Mouse (Mus musculus) cerebellum, adult 18-20 months (tissue): ENCODE results near the gene Cadm1.

Experiments
- DNase-seq, 2 experiments: peaks; one replicate each; pipeline ENCODE4 v3.0.0; 2021

Cadm1 gene

DNA sequence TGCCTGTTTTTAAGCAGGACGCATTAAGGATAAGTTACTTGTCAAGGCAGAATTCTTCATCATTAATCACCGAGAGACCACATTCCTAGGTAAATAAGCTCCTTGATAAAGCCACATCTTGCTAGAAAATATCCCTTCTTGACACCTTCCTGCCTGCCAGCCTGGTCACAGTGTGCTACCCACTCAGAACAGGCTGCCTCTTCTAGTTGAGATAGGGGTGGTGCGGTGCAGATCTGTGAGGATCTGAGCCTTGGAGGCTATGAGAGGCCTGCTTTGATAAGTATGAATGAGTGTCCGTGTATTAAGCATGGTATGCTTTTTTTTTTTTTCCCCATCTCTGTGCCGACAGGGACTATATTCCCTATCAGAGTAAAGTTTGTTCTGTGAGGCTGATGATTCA is 219.2 kb downstream of the Cadm1 start:
- no peak for DNase-seq

DNA sequence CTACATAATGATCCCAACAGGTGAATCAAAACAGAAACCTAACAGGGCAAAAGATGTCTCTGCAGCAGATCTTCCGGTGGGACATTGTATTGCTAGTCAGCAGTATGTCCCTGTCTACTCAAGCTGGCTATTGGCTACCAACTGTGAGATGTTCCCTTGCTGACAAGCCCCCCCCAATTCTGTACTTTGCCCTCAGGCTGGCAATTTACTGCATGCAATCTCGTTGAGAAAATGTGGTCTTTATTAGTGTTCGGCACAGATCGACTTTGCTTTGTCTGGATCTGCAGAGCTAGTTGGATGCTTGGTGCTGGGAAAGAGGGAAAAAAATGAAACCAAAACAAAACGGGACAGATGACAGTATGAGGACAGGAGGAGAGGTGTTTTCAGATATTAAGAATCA is 222.5 kb downstream of the Cadm1 start:
- DNase-seq: no peak

DNA sequence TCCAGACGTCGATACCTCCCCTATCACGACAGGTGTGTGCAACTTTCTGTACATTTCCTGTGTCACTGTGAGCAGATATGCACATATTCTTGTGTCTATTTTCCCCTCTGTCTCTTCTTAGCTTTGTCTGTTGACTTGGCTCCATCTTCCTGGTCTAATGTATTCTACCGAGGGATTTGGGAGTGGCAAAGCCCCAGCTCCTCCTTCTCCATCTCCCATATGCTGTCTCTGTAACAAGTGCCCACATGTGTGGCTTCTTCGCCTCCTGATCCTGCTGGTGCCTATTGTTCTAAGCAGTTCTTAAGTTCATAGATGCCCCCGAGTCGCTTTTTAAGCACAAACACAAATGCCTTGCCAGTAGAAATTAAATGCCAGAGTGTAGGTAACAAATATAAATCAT is 223.2 kb downstream of the Cadm1 start:
- no peak for DNase-seq

DNA sequence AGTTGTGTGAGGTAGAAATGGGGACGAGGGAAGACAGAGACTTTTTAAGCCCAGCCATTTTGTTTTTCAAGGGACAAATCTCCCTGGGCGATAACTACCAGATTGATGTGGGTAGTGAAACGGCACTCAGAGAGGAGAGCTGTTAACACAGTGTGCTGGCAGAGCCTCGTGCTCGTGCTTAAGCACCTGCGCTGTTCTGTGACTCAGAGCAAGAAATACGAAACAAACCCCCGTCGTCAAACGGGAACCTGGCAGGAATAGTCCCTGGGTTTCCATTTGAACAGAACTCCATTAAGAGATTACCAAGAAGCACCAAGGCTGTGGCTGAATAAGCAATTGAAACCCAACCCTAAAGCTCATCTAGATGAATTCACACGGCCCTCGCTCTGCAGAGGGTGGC is 225.1 kb downstream of the Cadm1 start:
- DNase-seq: peak in 1 of 2 experiments; percentile 33

DNA sequence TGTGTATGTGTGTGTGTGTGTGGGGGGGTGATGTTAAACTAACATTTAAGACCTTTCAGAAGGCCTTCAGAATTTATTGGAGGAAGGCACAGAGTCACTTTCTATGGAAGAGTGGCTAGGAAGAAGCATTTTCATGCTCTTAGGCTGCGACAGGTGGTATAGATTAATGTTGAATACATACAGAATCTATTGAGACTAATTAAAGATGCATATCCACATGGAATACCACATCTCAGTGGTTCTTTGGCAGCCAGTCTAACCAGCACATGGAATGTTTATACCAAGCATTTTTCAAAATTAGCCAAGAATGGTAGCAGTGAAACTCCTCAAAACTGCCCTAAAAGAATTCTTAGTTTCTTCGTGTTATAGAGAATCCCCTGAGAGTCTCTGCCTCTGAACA is 227.8 kb downstream of the Cadm1 start:
- no peak for DNase-seq

DNA sequence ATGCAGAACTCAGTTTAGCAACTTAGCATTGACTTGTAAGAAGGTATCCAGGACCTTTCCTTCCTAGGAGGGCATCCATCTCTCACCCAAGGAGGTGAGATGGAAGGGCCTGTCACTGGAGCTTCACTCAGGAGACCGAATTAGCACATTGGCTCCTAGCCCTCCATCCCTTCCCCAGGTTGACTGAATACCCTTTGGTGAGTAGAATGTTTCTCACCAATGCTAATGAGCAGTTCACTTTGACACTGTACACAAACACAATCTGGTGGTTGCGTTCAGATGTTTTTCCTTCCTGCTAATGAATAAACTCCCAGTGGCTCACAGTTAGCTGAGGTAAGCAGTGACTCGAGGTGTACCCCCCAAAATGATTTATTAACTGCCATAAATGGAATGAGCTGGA is 228.3 kb downstream of the Cadm1 start:
- no peak for DNase-seq

DNA sequence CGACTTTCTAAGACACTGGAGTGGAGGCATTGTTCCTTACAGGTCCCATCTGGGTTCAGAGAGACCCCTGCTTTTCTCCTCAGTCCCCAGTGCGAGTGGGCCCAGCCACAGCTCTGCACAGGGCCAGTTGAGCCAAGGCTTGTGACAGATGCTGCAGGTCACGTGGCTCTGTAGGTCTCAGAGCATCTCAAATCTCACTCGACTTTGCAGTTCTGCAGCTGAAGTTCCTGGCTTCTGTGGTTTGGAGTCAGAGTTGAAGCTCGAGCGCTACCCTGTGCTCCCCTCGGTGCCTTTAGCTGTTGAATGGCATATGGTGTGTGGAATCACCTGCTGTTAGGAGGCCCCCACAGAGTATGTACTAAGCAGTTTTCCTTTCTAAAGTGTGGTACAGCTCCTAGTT is 229.8 kb downstream of the Cadm1 start:
- peak; percentile 32 to 43 for DNase-seq

DNA sequence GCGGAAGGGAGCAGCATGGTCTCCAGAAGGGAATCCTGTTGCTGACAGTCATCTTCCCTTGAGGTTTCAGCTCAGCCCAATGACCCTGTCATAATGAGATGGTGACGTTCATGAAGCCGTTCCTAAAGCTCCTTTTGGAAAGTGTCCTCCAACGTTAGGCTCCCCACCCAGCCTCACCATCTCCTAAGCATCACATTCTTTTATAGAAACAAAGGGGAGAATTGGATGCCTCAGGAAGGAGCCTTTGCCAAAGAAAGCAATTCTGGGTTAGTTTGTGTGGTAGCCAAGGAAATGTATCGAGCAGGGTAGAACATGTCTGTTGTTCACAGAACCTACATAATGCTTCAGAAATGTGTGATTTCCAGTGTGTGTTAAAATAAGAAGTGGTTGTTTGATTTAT is 231.6 kb downstream of the Cadm1 start:
- no peak for DNase-seq

DNA sequence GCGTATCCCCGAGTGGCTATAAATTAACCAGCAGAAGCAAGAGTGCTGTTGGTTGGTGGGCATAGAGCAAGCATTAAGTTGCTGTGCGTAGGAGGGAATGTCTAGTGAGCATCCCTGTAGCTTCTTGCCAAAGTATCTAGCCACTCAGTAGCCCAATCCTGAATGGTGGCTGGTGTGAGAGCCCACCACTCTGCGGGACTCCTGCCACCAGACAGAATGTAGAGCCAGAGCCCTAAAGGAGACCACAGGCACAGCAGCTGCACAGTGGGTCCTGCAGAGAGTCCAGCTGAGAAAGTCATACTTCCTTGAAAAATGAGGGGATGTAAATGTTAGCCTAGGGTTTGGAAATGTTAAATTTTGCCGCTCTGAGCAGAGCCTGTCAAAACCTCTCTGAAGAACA is 232.9 kb downstream of the Cadm1 start:
- DNase-seq: no peak

DNA sequence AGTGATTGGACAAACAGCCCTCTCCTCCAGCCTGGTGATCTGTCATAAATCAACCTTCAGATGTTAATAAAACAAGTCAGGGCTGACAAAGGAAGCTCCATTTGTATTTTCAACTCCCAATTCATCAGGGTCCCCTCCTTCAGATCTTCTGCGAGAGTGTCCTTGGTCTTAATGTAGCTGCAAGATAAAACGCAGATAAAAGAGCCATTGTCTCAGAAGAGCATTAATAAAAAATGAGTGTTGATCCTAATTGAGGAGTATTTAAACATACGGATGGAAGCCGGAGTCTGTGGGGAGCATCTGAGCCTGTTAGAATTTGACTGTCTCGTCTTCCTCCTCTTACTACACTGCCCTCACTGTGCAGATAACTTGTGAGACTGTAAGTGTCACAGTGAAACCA is 234.9 kb downstream of the Cadm1 start:
- DNase-seq: no peak

DNA sequence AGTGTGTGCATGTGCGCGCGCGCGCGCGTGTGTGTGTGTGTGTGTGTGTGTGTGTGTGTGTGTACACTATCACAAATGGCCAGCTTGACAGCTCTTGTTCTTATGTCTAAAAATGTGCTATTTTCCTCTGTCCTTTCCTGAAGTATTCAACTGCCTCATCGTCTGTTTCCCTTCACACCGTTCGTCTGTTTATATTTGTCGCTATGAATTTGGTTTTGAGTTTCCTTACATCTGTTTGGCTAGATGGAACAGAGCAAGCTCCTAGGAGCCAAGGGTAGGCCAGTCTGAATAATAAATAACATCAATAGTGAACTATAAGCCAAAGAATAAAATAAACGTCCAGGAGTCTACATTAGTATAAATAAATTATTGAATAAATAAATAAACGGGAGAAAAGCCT is 235.3 kb downstream of the Cadm1 start:
- no peak for DNase-seq

DNA sequence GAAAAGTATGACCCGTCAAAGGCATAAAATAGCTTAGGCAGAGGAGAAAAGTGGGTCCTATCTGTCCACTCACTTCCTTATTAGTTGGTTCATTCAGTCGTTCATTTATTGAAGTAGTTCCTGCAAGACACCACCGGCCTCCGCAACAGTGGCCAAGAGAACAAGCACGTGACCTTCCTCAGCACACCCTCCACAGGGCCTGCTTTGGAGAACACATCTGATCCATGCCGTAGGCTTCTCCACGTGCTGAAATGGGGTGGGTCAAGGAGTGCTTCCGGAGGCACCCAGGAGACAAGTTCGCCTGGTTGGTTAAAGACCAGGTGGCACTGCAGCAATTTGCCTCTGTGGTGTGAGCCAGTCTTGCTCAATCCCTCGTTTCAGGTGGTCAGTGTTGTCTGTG is 236.4 kb downstream of the Cadm1 start:
- DNase-seq: no peak

DNA sequence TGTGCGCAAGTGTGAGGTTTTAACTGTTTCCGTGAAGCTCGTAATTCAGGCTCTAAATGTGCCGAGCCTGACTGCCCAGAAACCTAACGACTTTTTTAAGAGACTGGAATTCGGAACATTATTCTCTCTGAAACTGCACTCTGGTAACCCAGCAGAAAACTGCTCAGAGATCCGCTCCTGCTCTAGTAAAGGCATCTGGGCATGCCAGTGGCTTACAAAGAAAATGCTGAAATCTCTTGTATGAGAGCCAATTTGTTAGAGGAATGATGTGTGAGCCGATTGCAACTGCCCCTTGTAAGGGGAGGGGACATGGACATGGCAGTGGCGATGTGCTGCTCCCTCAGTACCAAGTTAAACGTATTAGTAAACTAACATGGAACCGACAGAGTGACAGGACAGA is 240.9 kb downstream of the Cadm1 start:
- DNase-seq: no peak

DNA sequence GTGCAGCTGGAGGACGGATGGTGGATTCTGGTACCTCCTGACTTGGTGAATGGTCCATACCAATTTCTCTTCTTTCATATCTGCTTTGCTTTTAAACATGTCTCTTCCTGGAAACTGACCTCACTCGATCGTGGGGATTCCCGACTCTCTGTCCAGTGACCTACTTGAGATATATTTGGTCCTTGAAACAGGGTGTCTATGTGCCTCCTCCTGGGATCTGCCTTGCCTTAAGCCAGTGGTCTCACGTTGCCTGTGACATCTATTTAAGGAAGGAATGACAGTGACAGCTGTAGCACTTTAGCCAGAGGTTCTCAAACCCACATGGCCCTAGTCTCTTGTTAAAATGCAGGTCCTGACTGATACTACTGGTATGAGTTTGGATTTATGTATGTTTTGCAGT is 242.0 kb downstream of the Cadm1 start:
- DNase-seq: no peak

DNA sequence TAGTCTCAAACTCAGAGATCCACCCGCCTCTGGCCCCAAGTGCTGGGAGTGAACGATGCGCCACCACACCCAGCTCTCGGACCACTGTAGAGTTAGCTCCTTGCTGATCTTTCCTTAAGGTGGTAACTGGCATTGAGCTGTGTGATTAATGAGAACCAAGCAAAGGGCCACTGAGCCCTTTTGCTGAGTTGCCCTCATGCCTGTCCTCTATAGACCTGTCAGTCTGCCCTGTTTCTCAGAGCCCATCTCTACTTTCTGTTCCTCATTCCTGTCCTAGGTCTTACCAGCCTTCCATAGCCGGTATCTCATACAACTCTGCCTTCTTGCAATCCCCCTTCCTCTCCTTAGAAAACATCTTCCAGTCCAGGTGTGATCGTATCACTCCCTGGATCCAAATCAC is 242.8 kb downstream of the Cadm1 start:
- no peak for DNase-seq

DNA sequence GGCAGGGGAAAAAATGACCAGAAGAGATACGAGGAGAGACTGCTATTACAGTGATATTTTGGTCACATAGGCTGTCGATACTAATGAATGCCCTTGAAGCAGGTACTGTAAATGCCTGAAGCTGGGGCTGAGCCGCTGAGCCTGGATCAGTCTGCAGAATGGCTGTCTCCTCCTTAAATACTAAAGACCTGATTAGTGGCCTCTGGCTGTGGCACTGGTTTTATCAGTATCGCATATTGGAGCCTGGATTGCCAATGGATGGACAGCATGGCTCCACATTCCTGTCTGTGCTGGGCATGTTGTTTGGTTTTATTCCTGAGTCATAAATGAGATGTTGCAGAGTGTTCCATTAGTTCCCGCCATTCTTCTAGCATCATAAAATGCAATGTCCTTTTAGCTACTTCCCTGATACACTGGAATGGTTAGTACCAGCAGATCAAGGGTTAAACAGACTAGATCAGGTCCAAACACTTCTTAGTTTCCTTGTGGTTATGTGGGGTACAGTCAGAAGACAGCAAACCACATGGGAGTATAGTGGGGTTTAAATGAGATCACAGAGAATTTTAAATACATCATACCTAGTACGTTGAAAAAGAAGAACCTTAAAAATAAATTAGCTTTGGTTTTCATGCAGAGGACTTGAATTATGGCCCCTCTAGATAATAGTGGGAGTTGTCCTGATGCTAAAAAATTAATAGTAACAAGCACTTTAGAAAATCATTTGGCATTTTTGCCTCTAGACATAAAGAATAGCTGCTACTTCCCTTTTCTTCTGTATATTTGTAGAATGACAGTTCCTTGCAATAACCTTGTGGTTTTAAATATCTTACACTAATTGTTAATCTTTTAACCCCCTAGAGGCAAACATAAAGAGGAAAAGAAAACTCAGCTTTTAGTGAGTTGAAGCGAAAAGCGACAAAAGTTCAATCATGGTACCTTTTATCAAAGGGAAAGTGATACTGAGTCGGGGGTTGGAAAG is 247.3 kb downstream of the Cadm1 start:
- DNase-seq: no peak

DNA sequence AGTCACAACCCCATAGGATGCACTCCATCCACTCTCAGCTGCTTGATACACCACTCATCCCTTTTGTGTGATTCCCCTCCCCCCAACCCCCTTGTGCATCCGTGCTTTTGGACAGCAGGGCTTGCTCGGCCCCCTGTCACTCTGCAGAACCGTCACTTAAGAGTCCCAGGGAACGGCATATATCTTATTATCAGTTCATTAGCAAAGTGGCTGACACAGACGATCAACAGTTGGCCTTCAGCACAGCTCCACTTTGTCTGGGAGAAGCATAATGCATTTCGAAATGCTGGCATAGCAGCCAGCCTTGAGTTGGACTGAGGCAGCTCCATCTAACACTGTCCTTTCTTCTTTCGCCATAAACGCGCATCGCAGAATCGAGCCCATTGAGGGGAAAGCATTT is 248.5 kb downstream of the Cadm1 start:
- no peak for DNase-seq

DNA sequence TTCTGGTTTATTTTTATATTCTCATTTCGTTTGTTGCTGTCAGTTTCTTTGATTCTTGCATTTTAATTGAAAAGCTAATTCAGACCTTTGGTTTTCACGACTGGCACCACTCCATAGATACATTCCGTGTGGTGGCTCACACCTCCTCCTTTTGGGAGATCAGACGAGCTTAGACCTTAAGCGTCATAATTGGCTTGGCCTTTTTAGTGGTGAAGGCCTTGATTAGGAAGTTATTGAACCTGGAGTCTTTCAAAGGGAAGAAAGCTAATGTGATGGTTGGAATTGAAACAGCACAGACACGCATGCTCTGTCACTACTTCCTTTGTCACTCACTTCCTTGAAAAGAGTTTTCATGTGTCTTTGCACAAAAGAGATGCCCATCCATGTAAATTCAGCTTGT is 249.3 kb downstream of the Cadm1 start:
- DNase-seq: no peak

DNA sequence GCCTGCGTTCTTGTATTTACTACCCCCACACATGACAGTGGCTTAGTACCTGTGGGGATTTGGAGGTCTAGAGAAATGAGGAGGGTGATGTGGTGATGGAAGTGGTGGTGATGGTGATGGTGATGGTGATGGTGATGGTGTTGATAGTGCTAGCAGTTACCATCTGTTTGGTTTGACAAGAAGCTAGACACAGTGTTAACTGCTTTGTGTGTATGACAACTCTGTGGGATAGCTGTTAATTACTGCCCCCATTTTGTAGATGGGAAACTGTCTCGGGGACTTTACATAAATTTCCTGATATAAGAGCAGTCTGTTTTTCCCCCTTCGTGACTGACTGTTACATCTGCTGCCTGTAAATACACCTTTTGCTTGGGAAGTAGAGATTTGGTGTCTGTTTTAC is 256.7 kb downstream of the Cadm1 start:
- DNase-seq: no peak

DNA sequence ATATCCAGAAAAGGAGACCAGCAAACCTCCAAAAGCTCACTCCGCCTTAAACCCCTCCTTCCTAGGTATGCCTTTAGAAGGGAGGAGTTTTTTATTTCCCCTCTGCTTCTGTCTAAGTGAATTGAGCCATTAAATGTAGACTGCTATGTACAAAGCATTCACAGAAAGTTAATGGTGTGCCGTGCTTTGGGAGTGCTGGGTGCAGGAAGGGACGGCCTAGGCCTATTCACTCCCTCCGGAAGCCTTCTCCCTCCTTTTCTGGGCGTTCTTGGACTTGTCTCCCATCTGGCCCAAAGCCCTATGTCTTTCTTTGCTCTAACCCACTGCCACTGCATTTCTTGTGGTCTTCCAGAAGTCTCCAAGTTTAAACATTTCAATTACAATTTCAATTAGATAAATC is 268.5 kb downstream of the Cadm1 start:
- no peak for DNase-seq

DNA sequence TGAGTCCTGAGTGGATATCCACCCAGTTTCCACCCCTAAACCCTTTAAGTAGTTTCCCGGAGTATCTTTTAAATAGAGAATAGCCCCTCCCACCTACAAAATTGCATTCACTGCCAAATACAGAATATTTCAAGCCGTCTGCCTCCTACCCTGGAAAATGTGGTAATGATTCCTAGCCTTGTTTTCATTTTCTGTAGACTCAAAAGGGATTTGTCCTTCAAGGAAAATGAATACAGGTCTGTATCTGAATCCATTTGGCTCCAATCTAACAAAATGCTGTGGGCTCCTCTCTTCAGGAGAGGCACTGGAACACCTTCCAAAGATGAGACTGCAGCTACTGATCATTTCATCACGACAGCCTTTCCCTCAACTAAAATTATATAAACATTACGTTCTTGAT is 271.3 kb downstream of the Cadm1 start:
- DNase-seq: no peak

DNA sequence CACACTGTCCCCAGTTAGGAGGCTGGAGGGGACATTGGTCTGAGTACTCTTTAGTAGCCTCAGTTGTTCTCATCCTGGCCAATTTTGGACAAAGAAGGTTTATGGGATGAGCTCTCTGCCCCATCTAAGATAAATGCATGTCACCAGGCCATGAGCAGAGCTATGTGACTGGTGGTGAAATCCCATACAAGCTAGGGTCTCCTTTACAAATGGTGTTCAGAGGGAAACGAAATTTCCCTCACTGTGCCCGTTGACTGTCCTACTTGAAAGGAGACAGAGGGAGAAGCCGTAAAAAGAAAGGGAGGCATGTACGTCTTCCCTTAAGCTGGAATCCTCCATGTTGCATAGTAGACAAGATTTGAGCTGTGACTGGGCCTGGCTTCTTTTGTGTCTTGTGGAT is 272.6 kb downstream of the Cadm1 start:
- no peak for DNase-seq

DNA sequence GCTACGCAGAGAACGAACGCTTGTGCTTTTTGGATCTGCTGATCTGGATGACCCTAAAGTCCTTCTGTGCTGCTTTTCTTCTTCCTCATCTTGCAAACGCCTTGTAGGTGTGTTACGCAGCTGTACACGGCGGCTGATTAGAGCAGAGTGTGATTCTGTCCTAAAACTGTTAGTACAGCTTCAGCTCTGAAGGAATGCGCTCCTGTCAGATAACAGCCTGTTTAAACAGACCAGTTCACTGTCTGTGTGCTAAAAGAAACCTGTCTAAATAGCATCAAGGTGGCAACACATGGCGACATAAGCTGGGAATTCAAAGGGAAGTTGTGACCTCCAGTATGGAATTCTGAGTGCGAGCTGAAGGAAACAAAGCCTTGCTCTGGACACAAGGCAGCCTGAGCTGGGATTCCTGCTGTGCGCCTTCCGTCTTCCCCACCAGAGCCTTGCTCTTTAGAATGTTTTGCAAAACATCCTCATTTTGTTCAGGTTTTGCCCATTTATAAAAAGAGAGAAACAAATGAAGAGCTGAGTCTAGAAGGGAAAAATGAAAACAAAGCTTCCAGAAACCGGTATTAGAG is 273.6 kb downstream of the Cadm1 start:
- DNase-seq: no peak

DNA sequence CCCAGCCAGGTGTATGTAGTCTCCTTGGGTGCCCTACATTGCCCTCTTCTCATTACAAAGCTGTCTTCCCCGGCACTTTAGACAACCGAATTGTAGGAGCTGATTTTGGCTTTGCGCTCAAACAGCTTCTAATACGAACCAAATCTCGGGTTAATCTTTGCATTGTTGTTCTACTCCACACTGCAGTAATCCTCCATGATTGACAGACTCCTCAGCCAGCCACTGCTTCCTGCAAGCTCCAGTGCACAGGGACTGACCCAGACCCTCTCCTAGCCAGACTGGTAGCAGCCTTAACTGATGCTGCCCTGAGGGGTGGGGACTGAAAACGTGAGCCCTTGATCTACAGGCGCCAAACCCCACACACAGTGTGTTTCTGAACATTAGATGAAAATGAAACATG is 275.7 kb downstream of the Cadm1 start:
- no peak for DNase-seq

DNA sequence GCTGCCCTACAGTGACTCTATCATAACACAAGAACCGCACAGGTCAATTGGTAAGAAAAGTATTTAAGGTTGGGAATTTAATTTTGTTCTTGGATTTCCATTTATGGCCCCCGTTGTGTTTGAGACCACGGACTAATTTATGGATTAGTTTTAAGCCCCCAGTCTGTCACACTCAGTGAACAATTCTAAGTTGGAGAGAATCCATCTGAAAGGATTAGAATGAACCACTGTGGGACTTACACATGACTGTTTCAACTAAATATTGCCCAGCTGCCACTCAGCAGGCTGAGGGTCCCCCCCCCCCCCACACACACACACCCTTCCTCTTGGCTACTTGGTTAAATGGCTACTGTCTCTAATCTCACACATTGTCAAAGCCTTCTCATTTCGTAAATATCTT is 295.7 kb downstream of the Cadm1 start:
- no peak for DNase-seq
